Mouse (Mus musculus): Measurements from ENCODE around the gene Zmpste24. TPM values are rescaled to one million over a fixed set of nuclear protein-coding genes. Genes with fewer than 3 reads are reported as not detected.

Gene Zmpste24
- total and polyA plus RNA-seq, 3 experiments = 4.4 to 71.8 (median 58.2) TPM

GRCm38 (mm10) chr4:121039331-121040115 lies 58.5 kb downstream of the Zmpste24 start, which contains the start of gene Col9a2:
Col9a2 (plus strand) TSS chr4:121039385.
- peaks cover 3% of the 10 kb centered on the region; the same call in 1 of the 2 replicates for H3K4me1 ChIP-seq (ENCODE audit: insufficient read depth, low read depth, low read length)
- peaks cover 52% of the 10 kb centered on the region for H3K27me3 ChIP-seq (ENCODE audit: insufficient read depth, low read length)
- DNase-seq (ENCODE audit: low spot score) (no peak), ATAC-seq (ENCODE audit: extremely low read depth, insufficient number of reproducible peaks, low FRiP score, poor library complexity, severe bottlenecking) (no peak)
- TF ChIP-seq GATA2 (IDR thresholded peaks at IDR 0.05; ENCODE audit: borderline replicate concordance, low read depth, low read length) (no peak), GATA1 (IDR thresholded peaks at IDR 0.05; ENCODE audit: borderline replicate concordance, low read length) (no peak), TAL1 (conservative IDR thresholded peaks at IDR 0.05; ENCODE audit: low read depth, low read length) (no peak), POLR2AphosphoS5 (IDR thresholded peaks at IDR 0.05; ENCODE audit: insufficient replicate concordance, low read depth, low read length) (no peak), CTCF (IDR thresholded peaks at IDR 0.05; ENCODE audit: low read depth, low read length) (no peak)
- H3K9me3 ChIP-seq (replicated peaks) = no peaks in the 10 kb centered on the region
- H3K36me3 ChIP-seq (replicated peaks) = no peaks in the 10 kb centered on the region
- H3K4me3 ChIP-seq (ENCODE audit: low read depth, low read length) = no peak within 1 kb of the TSS

- Histone ChIP-seq H3K9me3 (replicated peaks) (no peaks in the 10 kb centered on the region), H3K4me1 (ENCODE audit: insufficient read depth, low read depth, low read length) (peaks cover 10% of the 10 kb centered on the region), H3K36me3 (replicated peaks) (no peaks in the 10 kb centered on the region), H3K4me3 (ENCODE audit: low read depth, low read length) (no peak overlapping the region), H3K27me3 (ENCODE audit: insufficient read depth, low read length) (peaks cover 13% of the 10 kb centered on the region)
- DNase-seq (ENCODE audit: low spot score) = no peak
- ATAC-seq (ENCODE audit: extremely low read depth, insufficient number of reproducible peaks, low FRiP score, poor library complexity, severe bottlenecking) = no peak
- TF ChIP-seq POLR2AphosphoS5 (IDR thresholded peaks at IDR 0.05; ENCODE audit: insufficient replicate concordance, low read depth, low read length) = no peak
- TF ChIP-seq GATA1 (IDR thresholded peaks at IDR 0.05; ENCODE audit: borderline replicate concordance, low read length) = no peak
- no peak for TF ChIP-seq GATA2 (IDR thresholded peaks at IDR 0.05; ENCODE audit: borderline replicate concordance, low read depth, low read length)
- TF ChIP-seq TAL1 (conservative IDR thresholded peaks at IDR 0.05; ENCODE audit: low read depth, low read length) = no peak
- no peak for TF ChIP-seq CTCF (IDR thresholded peaks at IDR 0.05; ENCODE audit: low read depth, low read length)
Observed at GRCm38 (mm10) chr4:121033006-121033405, 65.0 kb downstream of the Zmpste24 start.

- DNase-seq (ENCODE audit: low spot score) (no peak), ATAC-seq (ENCODE audit: extremely low read depth, insufficient number of reproducible peaks, low FRiP score, poor library complexity, severe bottlenecking) (no peak)
- no peaks in the 10 kb centered on the region for H3K9me3 ChIP-seq (replicated peaks)
- peaks cover 13% of the 10 kb centered on the region for H3K27me3 ChIP-seq (ENCODE audit: insufficient read depth, low read length)
- H3K4me1 ChIP-seq (ENCODE audit: insufficient read depth, low read depth, low read length) = peaks cover 11% of the 10 kb centered on the region
- TF ChIP-seq CTCF (IDR thresholded peaks at IDR 0.05; ENCODE audit: low read depth, low read length) (no peak), POLR2AphosphoS5 (IDR thresholded peaks at IDR 0.05; ENCODE audit: insufficient replicate concordance, low read depth, low read length) (no peak), GATA2 (IDR thresholded peaks at IDR 0.05; ENCODE audit: borderline replicate concordance, low read depth, low read length) (no peak), GATA1 (IDR thresholded peaks at IDR 0.05; ENCODE audit: borderline replicate concordance, low read length) (no peak), TAL1 (conservative IDR thresholded peaks at IDR 0.05; ENCODE audit: low read depth, low read length) (no peak)
- H3K36me3 ChIP-seq (replicated peaks) = no peaks in the 10 kb centered on the region
- H3K4me3 ChIP-seq (ENCODE audit: low read depth, low read length) = no peak overlapping the region
Observed at GRCm38 (mm10) chr4:121031440-121031839, 66.6 kb downstream of the Zmpste24 start.

- no peak for ATAC-seq (ENCODE audit: extremely low read depth, insufficient number of reproducible peaks, low FRiP score, poor library complexity, severe bottlenecking)
- TF ChIP-seq TAL1 (conservative IDR thresholded peaks at IDR 0.05; ENCODE audit: low read depth, low read length) (no peak), GATA1 (IDR thresholded peaks at IDR 0.05; ENCODE audit: borderline replicate concordance, low read length) (no peak), POLR2AphosphoS5 (IDR thresholded peaks at IDR 0.05; ENCODE audit: insufficient replicate concordance, low read depth, low read length) (no peak), CTCF (IDR thresholded peaks at IDR 0.05; ENCODE audit: low read depth, low read length) (no peak), GATA2 (IDR thresholded peaks at IDR 0.05; ENCODE audit: borderline replicate concordance, low read depth, low read length) (no peak)
- no peak overlapping the region for H3K4me3 ChIP-seq (ENCODE audit: low read depth, low read length)
- no peak for DNase-seq (ENCODE audit: low spot score)
- peaks cover 6% of the 10 kb centered on the region; the same call in 1 of the 2 replicates for H3K27me3 ChIP-seq (ENCODE audit: insufficient read depth, low read length)
- peaks cover 19% of the 10 kb centered on the region for H3K4me1 ChIP-seq (ENCODE audit: insufficient read depth, low read depth, low read length)
- H3K9me3 ChIP-seq (replicated peaks) = no peaks in the 10 kb centered on the region
- no peaks in the 10 kb centered on the region for H3K36me3 ChIP-seq (replicated peaks)
Observed at GRCm38 (mm10) chr4:121029632-121030031, 68.4 kb downstream of the Zmpste24 start.

GRCm38 (mm10) chr4:121028659-121029392 lies 69.2 kb downstream of the Zmpste24 start:
- Histone ChIP-seq H3K36me3 (replicated peaks) (no peaks in the 10 kb centered on the region), H3K4me1 (ENCODE audit: insufficient read depth, low read depth, low read length) (peaks cover 21% of the 10 kb centered on the region), H3K27me3 (ENCODE audit: insufficient read depth, low read length) (peaks cover 2% of the 10 kb centered on the region; the same call in 1 of the 2 replicates), H3K4me3 (ENCODE audit: low read depth, low read length) (no peak overlapping the region), H3K9me3 (replicated peaks) (no peaks in the 10 kb centered on the region)
- no peak for TF ChIP-seq GATA1 (IDR thresholded peaks at IDR 0.05; ENCODE audit: borderline replicate concordance, low read length)
- TF ChIP-seq CTCF (IDR thresholded peaks at IDR 0.05; ENCODE audit: low read depth, low read length) = peak; percentile 78
- TF ChIP-seq POLR2AphosphoS5 (IDR thresholded peaks at IDR 0.05; ENCODE audit: insufficient replicate concordance, low read depth, low read length) = no peak
- ATAC-seq (ENCODE audit: extremely low read depth, insufficient number of reproducible peaks, low FRiP score, poor library complexity, severe bottlenecking) (peak; percentile 42; the same call in 1 of the 2 replicates), DNase-seq (ENCODE audit: low spot score) (peak; percentile 46)

- Histone ChIP-seq H3K36me3 (replicated peaks) (no peaks in the 10 kb centered on the region), H3K27me3 (ENCODE audit: insufficient read depth, low read length) (peaks cover 2% of the 10 kb centered on the region; the same call in 1 of the 2 replicates), H3K4me3 (ENCODE audit: low read depth, low read length) (no peak overlapping the region), H3K4me1 (ENCODE audit: insufficient read depth, low read depth, low read length) (peaks cover 26% of the 10 kb centered on the region), H3K9me3 (replicated peaks) (no peaks in the 10 kb centered on the region)
- no peak for ATAC-seq (ENCODE audit: extremely low read depth, insufficient number of reproducible peaks, low FRiP score, poor library complexity, severe bottlenecking)
- TF ChIP-seq GATA2 (IDR thresholded peaks at IDR 0.05; ENCODE audit: borderline replicate concordance, low read depth, low read length) (no peak), GATA1 (IDR thresholded peaks at IDR 0.05; ENCODE audit: borderline replicate concordance, low read length) (no peak), TAL1 (conservative IDR thresholded peaks at IDR 0.05; ENCODE audit: low read depth, low read length) (no peak)
- DNase-seq (ENCODE audit: low spot score) = no peak
Observed at GRCm38 (mm10) chr4:121028146-121028545, 69.9 kb downstream of the Zmpste24 start.
